ENCODE assay signal across 31 mouse cellular contexts in genomic region chr1:171946447-171946995, GRCm38 (mm10). TPM values are rescaled to one million over a fixed set of nuclear protein-coding genes. Genes with fewer than 3 reads are reported as not detected.
A peak's percentile ranks its signal among the peaks of the same experiment; 100 is the strongest.
DNase-seq lines count a peak whose midpoint lies in the region; ATAC-seq lines count a peak whose summit lies in the region.
"Had no signal": no experiment of that assay in that cellular context is flagged by ENCODE, and none has a peak within 500 bp of the region (broad histone marks: within the 10 kb centered on the region; RNA-seq: fewer than 3 reads in every experiment).

No protein-coding gene starts in this region.

- no peak overlapping the region for H3K4me2 ChIP-seq in forebrain, embryonic 14.5 days (ENCODE audit: low read length)
- no peak overlapping the region for H3K4me2 ChIP-seq in forebrain, embryonic 11.5 days (ENCODE audit: low read depth, low read length, severe bottlenecking)
- H3K4me2 ChIP-seq in midbrain, embryonic 12.5 days (replicated peaks), result no peak overlapping the region
- H3K4me2 ChIP-seq in midbrain, embryonic 16.5 days (ENCODE audit: low read length), result no peak overlapping the region
- no peak overlapping the region for H3K4me2 ChIP-seq in forebrain, embryonic 16.5 days (ENCODE audit: low read length)
- H3K4me2 ChIP-seq: heart, embryonic 15.5 days; hindbrain, embryonic 13.5 days; liver, embryonic 12.5 days; neural tube, embryonic 12.5 days had no signal

- no peaks in the 10 kb centered on the region for H3K27me3 ChIP-seq in forebrain, embryonic 14.5 days (replicated peaks; ENCODE audit: control insufficient read depth, insufficient read depth, low read length)
- no peaks in the 10 kb centered on the region for H3K27me3 ChIP-seq in forebrain, embryonic 11.5 days (ENCODE audit: control insufficient read depth, insufficient read depth, low read length)
- no peaks in the 10 kb centered on the region for H3K27me3 ChIP-seq in midbrain, embryonic 12.5 days
- no peaks in the 10 kb centered on the region for H3K27me3 ChIP-seq in midbrain, embryonic 16.5 days (ENCODE audit: control insufficient read depth, insufficient read depth, low read depth, low read length)
- H3K27me3 ChIP-seq in forebrain, embryonic 16.5 days (replicated peaks; ENCODE audit: control insufficient read depth, insufficient read depth, low read length), result no peaks in the 10 kb centered on the region
- H3K27me3 ChIP-seq: heart, embryonic 15.5 days; hindbrain, embryonic 13.5 days; liver, embryonic 12.5 days; megakaryocyte, embryonic 14.5 days; neural tube, embryonic 12.5 days had no signal

- no peaks in the 10 kb centered on the region for H3K36me3 ChIP-seq in forebrain, embryonic 14.5 days (ENCODE audit: control insufficient read depth, insufficient read depth, low read length)
- H3K36me3 ChIP-seq in forebrain, embryonic 11.5 days (ENCODE audit: control insufficient read depth, insufficient read depth, low read length), result no peaks in the 10 kb centered on the region
- no peaks in the 10 kb centered on the region for H3K36me3 ChIP-seq in midbrain, embryonic 12.5 days
- no peaks in the 10 kb centered on the region for H3K36me3 ChIP-seq in midbrain, embryonic 16.5 days (ENCODE audit: control insufficient read depth, insufficient read depth, low read length)
- no peaks in the 10 kb centered on the region for H3K36me3 ChIP-seq in ES-E14 (ENCODE audit: control insufficient read depth, insufficient read depth, low read length, poor library complexity, severe bottlenecking)
- H3K36me3 ChIP-seq in forebrain, embryonic 16.5 days (ENCODE audit: control insufficient read depth, insufficient read depth), result no peaks in the 10 kb centered on the region
- H3K36me3 ChIP-seq: heart, embryonic 10.5 days; heart, embryonic 15.5 days; hindbrain, embryonic 13.5 days; liver, embryonic 12.5 days; neural tube, embryonic 12.5 days had no signal

- H3K4me3 ChIP-seq in forebrain, embryonic 14.5 days (ENCODE audit: low read depth, low read length), result no peak overlapping the region
- no peak overlapping the region for H3K4me3 ChIP-seq in forebrain, embryonic 11.5 days (ENCODE audit: low read depth, low read length)
- H3K4me3 ChIP-seq in midbrain, embryonic 12.5 days, result no peak overlapping the region
- no peak overlapping the region for H3K4me3 ChIP-seq in midbrain, embryonic 16.5 days (ENCODE audit: low read depth, low read length)
- no peak overlapping the region for H3K4me3 ChIP-seq in ES-E14 (ENCODE audit: insufficient read depth in 1 of 2, low read depth in 1 of 2, low read length in 2 of 2, poor library complexity in 1 of 2, severe bottlenecking in 1 of 2)
- H3K4me3 ChIP-seq in forebrain, embryonic 16.5 days (replicated peaks; ENCODE audit: low read length), result no peak overlapping the region
- H3K4me3 ChIP-seq: gastrocnemius, adult 2 months; heart, embryonic 10.5 days; heart, embryonic 15.5 days; hindbrain, embryonic 13.5 days; liver, embryonic 12.5 days; megakaryocyte, embryonic 14.5 days; neural tube, embryonic 12.5 days had no signal

- in situ Hi-C loops in ES-E14 (cut with MboI; ENCODE audit: low sequenced_read_pairs in 2 of 2, unreplicated experiment in 2 of 2), result no loop called here

- no peak overlapping the region for H3K27ac ChIP-seq in forebrain, embryonic 14.5 days (ENCODE audit: low read depth, low read length)
- no peak overlapping the region for H3K27ac ChIP-seq in forebrain, embryonic 11.5 days (ENCODE audit: low read depth, low read length)
- H3K27ac ChIP-seq in midbrain, embryonic 12.5 days (replicated peaks), result no peak overlapping the region
- no peak overlapping the region for H3K27ac ChIP-seq in midbrain, embryonic 16.5 days (ENCODE audit: low read length)
- H3K27ac ChIP-seq in ES-E14 (ENCODE audit: insufficient read depth, low read depth, low read length, poor library complexity, severe bottlenecking), result no peak overlapping the region
- no peak overlapping the region for H3K27ac ChIP-seq in forebrain, embryonic 16.5 days (ENCODE audit: low read length)
- H3K27ac ChIP-seq: gastrocnemius, adult 2 months; heart, embryonic 10.5 days; heart, embryonic 15.5 days; hindbrain, embryonic 13.5 days; liver, embryonic 12.5 days; neural tube, embryonic 12.5 days had no signal

- ATAC-seq in forebrain, embryonic 14.5 days, result peak; percentile 65
- ATAC-seq in forebrain, embryonic 11.5 days (replicated peaks; ENCODE audit: low FRiP score), result no peak
- peak; percentile 19; the same call in 1 of the 2 replicates for ATAC-seq in midbrain, embryonic 12.5 days (ENCODE audit: low FRiP score, low read depth)
- no peak for ATAC-seq in midbrain, embryonic 16.5 days
- ATAC-seq in forebrain, embryonic 16.5 days, result 0 out of 2 replicates have a peak, but pooled peaks have one; percentile 26
- ATAC-seq: intestine, postnatal 0 days; liver, embryonic 12.5 days; liver, postnatal 0 days; lung, postnatal 0 days had no signal

- peak; percentile 53 for DNase-seq in forebrain, embryonic 14.5 days (ENCODE audit: low spot score)
- no peak for DNase-seq in forebrain, embryonic 11.5 days (ENCODE audit: low spot score)
- peak; percentile 33 for DNase-seq in ES-E14 (ENCODE audit: low read depth, low spot score)
- no peak for DNase-seq in urinary bladder, postnatal 25 days (ENCODE audit: low spot score)
- DNase-seq in gastrocnemius, postnatal 14 days, result no peak
- DNase-seq: adrenal gland, adult 8-10 months; cerebellum, adult 11 months; cerebellum, adult 9-10 months; cerebellum, postnatal 36 days; gastrocnemius, adult 2 months; kidney, adult 9 months; kidney, postnatal 10 days; layer of hippocampus, postnatal 36 days; left cerebral cortex, postnatal 4 days; liver, postnatal 0 days; lung, postnatal 4 days; right cerebral cortex, postnatal 14 days; thymus, postnatal 14 days had no signal

- H3K4me1 ChIP-seq in forebrain, embryonic 14.5 days (ENCODE audit: control insufficient read depth, insufficient read depth, low read length), result no peaks in the 10 kb centered on the region
- no peaks in the 10 kb centered on the region for H3K4me1 ChIP-seq in forebrain, embryonic 11.5 days (replicated peaks; ENCODE audit: control insufficient read depth, insufficient read depth, low read length)
- no peaks in the 10 kb centered on the region for H3K4me1 ChIP-seq in midbrain, embryonic 12.5 days
- no peaks in the 10 kb centered on the region for H3K4me1 ChIP-seq in midbrain, embryonic 16.5 days (ENCODE audit: control insufficient read depth, insufficient read depth, low read length)
- peaks cover 4 to 7% of the 10 kb centered on the region in 2 experiments; a peak in 3 of 4 replicates for H3K4me1 ChIP-seq in ES-E14 (ENCODE audit: control insufficient read depth in 2 of 2, insufficient read depth in 2 of 2, low read length in 2 of 2, poor library complexity in 1 of 2)
- no peaks in the 10 kb centered on the region for H3K4me1 ChIP-seq in forebrain, embryonic 16.5 days (replicated peaks; ENCODE audit: control insufficient read depth, insufficient read depth, low read length)
- H3K4me1 ChIP-seq: heart, embryonic 10.5 days; heart, embryonic 15.5 days; liver, embryonic 12.5 days; megakaryocyte, embryonic 14.5 days had no signal

- H3K9ac ChIP-seq in forebrain, embryonic 14.5 days (ENCODE audit: low read length), result no peak overlapping the region
- no peak overlapping the region for H3K9ac ChIP-seq in forebrain, embryonic 11.5 days (ENCODE audit: low read length)
- no peak overlapping the region for H3K9ac ChIP-seq in midbrain, embryonic 12.5 days (replicated peaks)
- no peak overlapping the region for H3K9ac ChIP-seq in midbrain, embryonic 16.5 days (ENCODE audit: low read depth, low read length)
- H3K9ac ChIP-seq in ES-E14 (ENCODE audit: insufficient read depth, low read depth, low read length, poor library complexity, severe bottlenecking), result no peak overlapping the region
- H3K9ac ChIP-seq in forebrain, embryonic 16.5 days (replicated peaks; ENCODE audit: low read depth, low read length), result no peak overlapping the region
- H3K9ac ChIP-seq: heart, embryonic 15.5 days; hindbrain, embryonic 13.5 days; liver, embryonic 12.5 days; liver, postnatal 0 days; neural tube, embryonic 12.5 days had no signal

- no peaks in the 10 kb centered on the region for H3K9me3 ChIP-seq in forebrain, embryonic 14.5 days (replicated peaks; ENCODE audit: control insufficient read depth, low read length)
- H3K9me3 ChIP-seq in forebrain, embryonic 11.5 days (ENCODE audit: control insufficient read depth, low read length), result no peaks in the 10 kb centered on the region
- H3K9me3 ChIP-seq in midbrain, embryonic 12.5 days, result no peaks in the 10 kb centered on the region
- H3K9me3 ChIP-seq in midbrain, embryonic 16.5 days (replicated peaks; ENCODE audit: control insufficient read depth, low read length, poor library complexity, severe bottlenecking), result no peaks in the 10 kb centered on the region
- H3K9me3 ChIP-seq in ES-E14 (ENCODE audit: control insufficient read depth, insufficient read depth, low read depth, low read length), result no peaks in the 10 kb centered on the region
- H3K9me3 ChIP-seq in forebrain, embryonic 16.5 days (ENCODE audit: control insufficient read depth, low read length), result no peaks in the 10 kb centered on the region
- H3K9me3 ChIP-seq: heart, embryonic 10.5 days; heart, embryonic 15.5 days; hindbrain, embryonic 13.5 days; liver, embryonic 12.5 days; neural tube, embryonic 12.5 days had no signal

- 35% methylated on average over 6 of the region's 6 CpGs for WGBS in forebrain, embryonic 14.5 days
- 48% methylated on average over 6 of the region's 6 CpGs for WGBS in forebrain, embryonic 11.5 days
- 43% methylated on average over 6 of the region's 6 CpGs for WGBS in midbrain, embryonic 12.5 days
- WGBS in midbrain, embryonic 16.5 days, result 35% methylated on average over 6 of the region's 6 CpGs
- 36% methylated on average over 6 of the region's 6 CpGs for WGBS in forebrain, embryonic 16.5 days

- intact Hi-C loops in gastrocnemius, postnatal 14 days (cut with DNase I; ENCODE audit: low total_unique reads), result no loop called here

RNA-seq across cellular contexts. Expression of gene Slamf6, which starts 29.2 kb away (rescaled TPM):
- 0.40 TPM in 1 of 2 replicates, not detected in the other for polyA plus RNA-seq in forebrain, embryonic 14.5 days (2014; fragmentation: Nextera tagmentation; extraction: Ambion mirVana)
- polyA plus RNA-seq in forebrain, embryonic 11.5 days (2014; fragmentation: Nextera tagmentation; extraction: Ambion mirVana), result 0.11 TPM in 1 of 2 replicates, not detected in the other
- not detected in 2 replicates for polyA plus RNA-seq in midbrain, embryonic 12.5 days (2016; fragmentation: Nextera tagmentation; extraction: Ambion mirVana)
- polyA plus RNA-seq in midbrain, embryonic 16.5 days (2015; fragmentation: Nextera tagmentation; extraction: Ambion mirVana), result not detected in 2 replicates
- 0.31 TPM in 1 of 2 replicates, not detected in the other for total RNA-seq in ES-E14 (2012; rRNA removed)
- polyA plus RNA-seq in forebrain, embryonic 16.5 days (2015; fragmentation: Nextera tagmentation; extraction: Ambion mirVana), result not detected in 2 replicates
- under 1 TPM in 1 of 2 experiments, not detected in 1; 0.09 TPM for total RNA-seq in gastrocnemius, postnatal 14 days (2021)
- total RNA-seq: gastrocnemius, adult 2 months; layer of hippocampus, postnatal 36 days; left cerebral cortex, postnatal 4 days had no signal
- polyA plus RNA-seq: embryonic facial prominence, embryonic 11.5 days; hindbrain, embryonic 13.5 days; neural tube, embryonic 12.5 days had no signal

RNA-seq across cellular contexts. Expression of gene Gm10521, which starts 51.1 kb away (rescaled TPM):
- polyA plus RNA-seq in forebrain, embryonic 14.5 days (2014; fragmentation: Nextera tagmentation; extraction: Ambion mirVana), result not detected in 2 replicates
- polyA plus RNA-seq in forebrain, embryonic 11.5 days (2014; fragmentation: Nextera tagmentation; extraction: Ambion mirVana), result not detected in 2 replicates
- polyA plus RNA-seq in midbrain, embryonic 12.5 days (2016; fragmentation: Nextera tagmentation; extraction: Ambion mirVana), result 0.09 TPM in 1 of 2 replicates, not detected in the other
- not detected in 2 replicates for polyA plus RNA-seq in midbrain, embryonic 16.5 days (2015; fragmentation: Nextera tagmentation; extraction: Ambion mirVana)
- not detected in 2 replicates for total RNA-seq in ES-E14 (2012; rRNA removed)
- not detected in 2 replicates for polyA plus RNA-seq in forebrain, embryonic 16.5 days (2015; fragmentation: Nextera tagmentation; extraction: Ambion mirVana)
- under 1 TPM in 1 of 2 experiments, not detected in 1; 0.13 TPM for total RNA-seq in gastrocnemius, postnatal 14 days (2021)
- total RNA-seq: gastrocnemius, adult 2 months; layer of hippocampus, postnatal 36 days; left cerebral cortex, postnatal 4 days had no signal
- polyA plus RNA-seq: embryonic facial prominence, embryonic 11.5 days; heart, embryonic 10.5 days; heart, embryonic 15.5 days; hindbrain, embryonic 13.5 days; intestine, postnatal 0 days; liver, embryonic 12.5 days; lung, postnatal 0 days; neural tube, embryonic 12.5 days; stomach, embryonic 16.5 days had no signal

Comparison
In these comparisons a context has a peak if more than half of its experiments do, and no peak if none do; other contexts are left out.
1. ATAC-seq: peak in forebrain, embryonic 14.5 days (single experiment), midbrain, embryonic 12.5 days (single experiment) and forebrain, embryonic 16.5 days (single experiment); none in forebrain, embryonic 11.5 days (single experiment) and midbrain, embryonic 16.5 days (single experiment).
2. DNase-seq: peak in forebrain, embryonic 14.5 days (single experiment) and ES-E14 (single experiment); none in forebrain, embryonic 11.5 days (single experiment), urinary bladder, postnatal 25 days (single experiment) and gastrocnemius, postnatal 14 days (single experiment).